Mouse (Mus musculus) erythroblast, embryonic 14.5 days (primary cell): Measurements from ENCODE around the gene Ptger4.

Experiments used
- GATA1 ChIP-seq: IDR thresholded peaks from 2 replicates; pipeline ENCODE4 v1.6.1; 2012; ENCODE audit warnings: low read length, inconsistent platforms, mixed read lengths
- TAL1 ChIP-seq: IDR thresholded peaks from 3 replicates; pipeline ENCODE4 v1.6.1; 2012; ENCODE audit warnings: low read length, inconsistent platforms, mixed read lengths

- no peak for TF ChIP-seq GATA1
- no peak for TF ChIP-seq TAL1
Measured at GRCm38 (mm10) chr15:5250182-5250581, 6.2 kb upstream of the Ptger4 start.
